Mouse (Mus musculus): ENCODE results near the gene Nceh1. TPM values are rescaled to one million over a fixed set of nuclear protein-coding genes. Genes with fewer than 3 reads are reported as not detected.

Gene Nceh1
- polyA plus RNA-seq, 1 experiment from 2014 or later, result 2.9 TPM

- Histone ChIP-seq H3K9ac (ENCODE audit: low read length) (no peak overlapping the region), H3K9me3 (ENCODE audit: control insufficient read depth, low read length) (no peaks in the 10 kb centered on the region), H3K4me1 (ENCODE audit: control insufficient read depth, insufficient read depth, low read length) (no peaks in the 10 kb centered on the region), H3K4me2 (ENCODE audit: low read depth, severe bottlenecking) (no peak overlapping the region), H3K27ac (replicated peaks; ENCODE audit: low read depth, low read length) (no peak overlapping the region), H3K27me3 (ENCODE audit: control insufficient read depth, insufficient read depth, low read length) (no peaks in the 10 kb centered on the region), H3K4me3 (ENCODE audit: low read depth, low read length) (no peak overlapping the region), H3K36me3 (ENCODE audit: control insufficient read depth, insufficient read depth, low read length) (no peaks in the 10 kb centered on the region)
- DNase-seq (ENCODE audit: low spot score), result no peak
- ATAC-seq (ENCODE audit: insufficient number of reproducible peaks, low FRiP score, low TSS enrichment, low read depth), result no peak
- WGBS, result 85% methylated on average over 4 of the region's 4 CpGs
These were observed 50.6 kb downstream of the Nceh1 start for GRCm38 (mm10) chr3:27233361-27233760.

GRCm38 (mm10) chr3:27233841-27234240, 51.1 kb downstream of the Nceh1 start:
- H3K4me1 ChIP-seq (ENCODE audit: control insufficient read depth, insufficient read depth, low read length), result no peaks in the 10 kb centered on the region

GRCm38 (mm10) chr3:27234976-27235375, 52.2 kb downstream of the Nceh1 start:
- no peak overlapping the region for H3K4me2 ChIP-seq (ENCODE audit: low read depth, severe bottlenecking)
- 68% methylated on average over 1 of the region's 1 CpGs for WGBS
- H3K36me3 ChIP-seq (ENCODE audit: control insufficient read depth, insufficient read depth, low read length), result no peaks in the 10 kb centered on the region
- no peak for ATAC-seq (ENCODE audit: insufficient number of reproducible peaks, low FRiP score, low TSS enrichment, low read depth)
- no peak overlapping the region for H3K4me3 ChIP-seq (ENCODE audit: low read depth, low read length)
- no peak overlapping the region for H3K27ac ChIP-seq (replicated peaks; ENCODE audit: low read depth, low read length)
- H3K4me1 ChIP-seq (ENCODE audit: control insufficient read depth, insufficient read depth, low read length), result no peaks in the 10 kb centered on the region
- H3K9ac ChIP-seq (ENCODE audit: low read length), result no peak overlapping the region
- DNase-seq (ENCODE audit: low spot score), result no peak
- H3K9me3 ChIP-seq (ENCODE audit: control insufficient read depth, low read length), result no peaks in the 10 kb centered on the region
- H3K27me3 ChIP-seq (ENCODE audit: control insufficient read depth, insufficient read depth, low read length), result no peaks in the 10 kb centered on the region

More at GRCm38 (mm10) chr3:27233841-27234240, 51.1 kb downstream of the Nceh1 start:
- Histone ChIP-seq H3K4me3 (ENCODE audit: low read depth, low read length) (no peak overlapping the region), H3K9me3 (ENCODE audit: control insufficient read depth, low read length) (no peaks in the 10 kb centered on the region), H3K36me3 (ENCODE audit: control insufficient read depth, insufficient read depth, low read length) (no peaks in the 10 kb centered on the region), H3K27me3 (ENCODE audit: control insufficient read depth, insufficient read depth, low read length) (no peaks in the 10 kb centered on the region), H3K4me2 (ENCODE audit: low read depth, severe bottlenecking) (no peak overlapping the region), H3K27ac (replicated peaks; ENCODE audit: low read depth, low read length) (no peak overlapping the region), H3K9ac (ENCODE audit: low read length) (no peak overlapping the region)
- ATAC-seq (ENCODE audit: insufficient number of reproducible peaks, low FRiP score, low TSS enrichment, low read depth) (no peak), DNase-seq (ENCODE audit: low spot score) (no peak)
- WGBS, result 91% methylated on average over 6 of the region's 6 CpGs

GRCm38 (mm10) chr3:27237226-27237625, 54.5 kb downstream of the Nceh1 start:
- 26% methylated on average over 2 of the region's 2 CpGs for WGBS
- DNase-seq (ENCODE audit: low spot score) (no peak), ATAC-seq (ENCODE audit: insufficient number of reproducible peaks, low FRiP score, low TSS enrichment, low read depth) (no peak)

GRCm38 (mm10) chr3:27238563-27238962, 55.8 kb downstream of the Nceh1 start:
- no peak for ATAC-seq (ENCODE audit: insufficient number of reproducible peaks, low FRiP score, low TSS enrichment, low read depth)
- DNase-seq (ENCODE audit: low spot score), result no peak
- 72% methylated on average over 5 of the region's 5 CpGs for WGBS

More at GRCm38 (mm10) chr3:27237226-27237625, 54.5 kb downstream of the Nceh1 start:
- Histone ChIP-seq H3K27me3 (ENCODE audit: control insufficient read depth, insufficient read depth, low read length) (no peaks in the 10 kb centered on the region), H3K4me3 (ENCODE audit: low read depth, low read length) (no peak overlapping the region), H3K9me3 (ENCODE audit: control insufficient read depth, low read length) (no peaks in the 10 kb centered on the region), H3K4me2 (ENCODE audit: low read depth, severe bottlenecking) (no peak overlapping the region), H3K4me1 (ENCODE audit: control insufficient read depth, insufficient read depth, low read length) (no peaks in the 10 kb centered on the region), H3K36me3 (ENCODE audit: control insufficient read depth, insufficient read depth, low read length) (no peaks in the 10 kb centered on the region; the same call in 1 of the 2 replicates), H3K9ac (ENCODE audit: low read length) (no peak overlapping the region), H3K27ac (replicated peaks; ENCODE audit: low read depth, low read length) (no peak overlapping the region)

GRCm38 (mm10) chr3:27239568-27239967, 56.8 kb downstream of the Nceh1 start:
- Histone ChIP-seq H3K9ac (ENCODE audit: low read length) (no peak overlapping the region), H3K4me2 (ENCODE audit: low read depth, severe bottlenecking) (no peak overlapping the region), H3K27me3 (ENCODE audit: control insufficient read depth, insufficient read depth, low read length) (no peaks in the 10 kb centered on the region), H3K36me3 (ENCODE audit: control insufficient read depth, insufficient read depth, low read length) (no peaks in the 10 kb centered on the region; the same call in 1 of the 2 replicates), H3K4me3 (ENCODE audit: low read depth, low read length) (no peak overlapping the region), H3K4me1 (ENCODE audit: control insufficient read depth, insufficient read depth, low read length) (no peaks in the 10 kb centered on the region), H3K9me3 (ENCODE audit: control insufficient read depth, low read length) (no peaks in the 10 kb centered on the region), H3K27ac (replicated peaks; ENCODE audit: low read depth, low read length) (no peak overlapping the region)
- WGBS, result 88% methylated on average over 16 of the region's 16 CpGs
- DNase-seq (ENCODE audit: low spot score) (no peak), ATAC-seq (ENCODE audit: insufficient number of reproducible peaks, low FRiP score, low TSS enrichment, low read depth) (no peak)

More at GRCm38 (mm10) chr3:27238563-27238962, 55.8 kb downstream of the Nceh1 start:
- no peaks in the 10 kb centered on the region for H3K9me3 ChIP-seq (ENCODE audit: control insufficient read depth, low read length)
- no peak overlapping the region for H3K4me3 ChIP-seq (ENCODE audit: low read depth, low read length)
- H3K4me1 ChIP-seq (ENCODE audit: control insufficient read depth, insufficient read depth, low read length), result no peaks in the 10 kb centered on the region
- H3K27me3 ChIP-seq (ENCODE audit: control insufficient read depth, insufficient read depth, low read length), result no peaks in the 10 kb centered on the region
- H3K4me2 ChIP-seq (ENCODE audit: low read depth, severe bottlenecking), result no peak overlapping the region
- H3K9ac ChIP-seq (ENCODE audit: low read length), result no peak overlapping the region
- H3K36me3 ChIP-seq (ENCODE audit: control insufficient read depth, insufficient read depth, low read length), result no peaks in the 10 kb centered on the region; the same call in 1 of the 2 replicates
- no peak overlapping the region for H3K27ac ChIP-seq (replicated peaks; ENCODE audit: low read depth, low read length)

- H3K36me3 ChIP-seq (ENCODE audit: control insufficient read depth, insufficient read depth, low read length), result no peaks in the 10 kb centered on the region; the same call in 1 of the 2 replicates
- H3K27me3 ChIP-seq (ENCODE audit: control insufficient read depth, insufficient read depth, low read length), result no peaks in the 10 kb centered on the region
- no peak for DNase-seq (ENCODE audit: low spot score)
- H3K4me2 ChIP-seq (ENCODE audit: low read depth, severe bottlenecking), result no peak overlapping the region
- no peak overlapping the region for H3K27ac ChIP-seq (replicated peaks; ENCODE audit: low read depth, low read length)
- no peak overlapping the region for H3K9ac ChIP-seq (ENCODE audit: low read length)
- no peak overlapping the region for H3K4me3 ChIP-seq (ENCODE audit: low read depth, low read length)
- 85% methylated on average over 9 of the region's 9 CpGs for WGBS
- H3K4me1 ChIP-seq (ENCODE audit: control insufficient read depth, insufficient read depth, low read length), result no peaks in the 10 kb centered on the region
- H3K9me3 ChIP-seq (ENCODE audit: control insufficient read depth, low read length), result no peaks in the 10 kb centered on the region
- no peak for ATAC-seq (ENCODE audit: insufficient number of reproducible peaks, low FRiP score, low TSS enrichment, low read depth)
These were observed 59.1 kb downstream of the Nceh1 start for GRCm38 (mm10) chr3:27241864-27242263.

- Histone ChIP-seq H3K4me1 (ENCODE audit: control insufficient read depth, insufficient read depth, low read length) (no peaks in the 10 kb centered on the region), H3K9ac (ENCODE audit: low read length) (no peak overlapping the region), H3K4me2 (ENCODE audit: low read depth, severe bottlenecking) (no peak overlapping the region), H3K4me3 (ENCODE audit: low read depth, low read length) (no peak overlapping the region), H3K9me3 (ENCODE audit: control insufficient read depth, low read length) (no peaks in the 10 kb centered on the region), H3K27me3 (ENCODE audit: control insufficient read depth, insufficient read depth, low read length) (no peaks in the 10 kb centered on the region), H3K36me3 (ENCODE audit: control insufficient read depth, insufficient read depth, low read length) (no peaks in the 10 kb centered on the region; the same call in 1 of the 2 replicates), H3K27ac (replicated peaks; ENCODE audit: low read depth, low read length) (no peak overlapping the region)
- DNase-seq (ENCODE audit: low spot score) (no peak), ATAC-seq (ENCODE audit: insufficient number of reproducible peaks, low FRiP score, low TSS enrichment, low read depth) (no peak)
- WGBS, result 93% methylated on average over 2 of the region's 2 CpGs
These were observed 63.4 kb downstream of the Nceh1 start for GRCm38 (mm10) chr3:27246166-27246565.

GRCm38 (mm10) chr3:27247785-27248184, 65.0 kb downstream of the Nceh1 start:
- no peak for DNase-seq (ENCODE audit: low spot score)
- Histone ChIP-seq H3K36me3 (ENCODE audit: control insufficient read depth, insufficient read depth, low read length) (no peaks in the 10 kb centered on the region), H3K4me3 (ENCODE audit: low read depth, low read length) (no peak overlapping the region), H3K9me3 (ENCODE audit: control insufficient read depth, low read length) (no peaks in the 10 kb centered on the region), H3K4me2 (ENCODE audit: low read depth, severe bottlenecking) (no peak overlapping the region), H3K4me1 (ENCODE audit: control insufficient read depth, insufficient read depth, low read length) (no peaks in the 10 kb centered on the region), H3K27me3 (ENCODE audit: control insufficient read depth, insufficient read depth, low read length) (no peaks in the 10 kb centered on the region), H3K27ac (replicated peaks; ENCODE audit: low read depth, low read length) (no peak overlapping the region), H3K9ac (ENCODE audit: low read length) (no peak overlapping the region)
- WGBS, result 54% methylated on average over 1 of the region's 1 CpGs
- no peak for ATAC-seq (ENCODE audit: insufficient number of reproducible peaks, low FRiP score, low TSS enrichment, low read depth)

Measured in limb, embryonic 11.5 days (tissue).